Comparison of ENCODE assay signal across 8 mouse cellular contexts in the genomic region with DNA sequence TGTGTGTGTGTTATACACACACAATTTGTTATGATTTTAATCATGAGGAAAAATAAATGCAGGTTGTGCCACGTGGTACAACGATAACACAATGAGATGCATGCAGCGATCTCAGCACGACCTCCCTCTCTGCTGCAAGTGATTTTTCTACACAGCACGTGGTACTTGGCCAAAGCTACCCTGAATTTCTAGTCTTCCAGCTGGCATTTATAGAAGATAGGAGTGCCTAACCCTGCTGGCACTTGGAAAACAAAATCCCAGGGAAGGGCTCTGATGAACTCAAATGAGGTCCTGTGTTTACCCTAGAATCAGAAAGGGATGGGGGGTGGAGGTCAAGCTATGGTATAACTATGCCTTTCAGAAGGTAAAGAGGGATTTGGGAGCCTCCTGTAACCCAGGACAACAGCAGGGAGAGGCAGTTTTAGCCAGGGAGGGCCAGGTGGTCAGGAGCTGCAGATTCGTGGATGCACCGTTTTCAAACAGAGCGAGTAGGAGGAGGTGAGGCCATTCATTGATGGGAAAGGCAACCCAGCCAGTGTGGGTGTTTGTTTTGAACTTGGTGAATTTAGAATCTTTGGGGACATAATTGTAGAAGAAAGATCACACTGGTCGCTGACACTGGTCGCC. TPM values are rescaled to one million over a fixed set of nuclear protein-coding genes. Genes with fewer than 3 reads are reported as not detected.
DNase-seq lines count a peak whose midpoint lies in the region; ATAC-seq lines count a peak whose summit lies in the region.

No protein-coding gene starts in this region.

- H3K36me3 ChIP-seq in kidney, embryonic 16.5 days (ENCODE audit: insufficient read depth, low read length): no peaks in the 10 kb centered on the region
- H3K36me3 ChIP-seq in hindbrain, embryonic 16.5 days (ENCODE audit: control insufficient read depth, insufficient read depth, low read length): no peaks in the 10 kb centered on the region
- no peaks in the 10 kb centered on the region for H3K36me3 ChIP-seq in midbrain, embryonic 14.5 days (ENCODE audit: control insufficient read depth, insufficient read depth, low read length)
- H3K36me3 ChIP-seq in forebrain, embryonic 12.5 days (replicated peaks): no peaks in the 10 kb centered on the region

- H3K27me3 ChIP-seq in kidney, embryonic 16.5 days (ENCODE audit: insufficient read depth, low read length): 0 out of 2 replicates have a peak, but pooled peaks cover 4% of the 10 kb centered on the region
- no peaks in the 10 kb centered on the region for H3K27me3 ChIP-seq in hindbrain, embryonic 16.5 days (replicated peaks; ENCODE audit: control insufficient read depth, insufficient read depth, low read length)
- H3K27me3 ChIP-seq in midbrain, embryonic 14.5 days (ENCODE audit: control insufficient read depth, insufficient read depth, low read length): no peaks in the 10 kb centered on the region
- no peaks in the 10 kb centered on the region for H3K27me3 ChIP-seq in forebrain, embryonic 12.5 days

- H3K4me2 ChIP-seq in kidney, embryonic 16.5 days (replicated peaks; ENCODE audit: low read depth, low read length): peak overlapping the region; percentile 52
- no peak overlapping the region; the same call in 1 of the 2 replicates for H3K4me2 ChIP-seq in hindbrain, embryonic 16.5 days (ENCODE audit: low read length)
- peak overlapping the region; percentile 3; the same call in 1 of the 2 replicates for H3K4me2 ChIP-seq in midbrain, embryonic 14.5 days (ENCODE audit: low read length)
- H3K4me2 ChIP-seq in forebrain, embryonic 12.5 days: no peak overlapping the region

- H3K9me3 ChIP-seq in kidney, embryonic 16.5 days (ENCODE audit: low read length): no peaks in the 10 kb centered on the region
- H3K9me3 ChIP-seq in hindbrain, embryonic 16.5 days (ENCODE audit: control insufficient read depth, low read length): no peaks in the 10 kb centered on the region
- H3K9me3 ChIP-seq in midbrain, embryonic 14.5 days (ENCODE audit: control insufficient read depth, low read length): no peaks in the 10 kb centered on the region
- H3K9me3 ChIP-seq in forebrain, embryonic 12.5 days: no peaks in the 10 kb centered on the region

- peak overlapping the region; percentile 56; the same call in 1 of the 2 replicates for H3K9ac ChIP-seq in kidney, embryonic 16.5 days (replicated peaks; ENCODE audit: low read length)
- H3K9ac ChIP-seq in hindbrain, embryonic 16.5 days (ENCODE audit: low read depth, low read length): no peak overlapping the region
- no peak overlapping the region for H3K9ac ChIP-seq in midbrain, embryonic 14.5 days (replicated peaks; ENCODE audit: low read length)
- H3K9ac ChIP-seq in forebrain, embryonic 12.5 days: no peak overlapping the region

- H3K4me3 ChIP-seq in kidney, embryonic 16.5 days (ENCODE audit: low read length): peak overlapping the region; percentile 17; the same call in 1 of the 2 replicates
- no peak overlapping the region for H3K4me3 ChIP-seq in hindbrain, embryonic 16.5 days (ENCODE audit: low read length)
- no peak overlapping the region for H3K4me3 ChIP-seq in midbrain, embryonic 14.5 days (replicated peaks; ENCODE audit: low read depth, low read length)
- H3K4me3 ChIP-seq in forebrain, embryonic 12.5 days (replicated peaks): no peak overlapping the region

- DNase-seq in kidney, adult 9 months: no peak
- peak; percentile 74 for DNase-seq in cerebellum, adult 9-10 months
- no peak for DNase-seq in midbrain, embryonic 14.5 days
- no peak for DNase-seq in frontal cortex, adult 2 months (ENCODE audit: extremely low spot score in 1 of 2, low spot score in 1 of 2)
- no peak for DNase-seq in thymus, postnatal 25 days

- ATAC-seq in kidney, embryonic 16.5 days (ENCODE audit: low FRiP score, low TSS enrichment): no peak
- no peak for ATAC-seq in hindbrain, embryonic 16.5 days
- ATAC-seq in midbrain, embryonic 14.5 days (ENCODE audit: low FRiP score, low TSS enrichment): no peak
- ATAC-seq in forebrain, embryonic 12.5 days (ENCODE audit: low FRiP score): no peak

- 59% methylated on average over 10 of the region's 10 CpGs for WGBS in kidney, embryonic 16.5 days
- WGBS in hindbrain, embryonic 16.5 days: 47% methylated on average over 10 of the region's 10 CpGs
- 70% methylated on average over 10 of the region's 10 CpGs for WGBS in midbrain, embryonic 14.5 days
- WGBS in forebrain, embryonic 12.5 days: 70% methylated on average over 10 of the region's 10 CpGs

- H3K4me1 ChIP-seq in kidney, embryonic 16.5 days (ENCODE audit: insufficient read depth, low read length): peaks cover 38% of the 10 kb centered on the region
- H3K4me1 ChIP-seq in hindbrain, embryonic 16.5 days (ENCODE audit: control insufficient read depth, insufficient read depth, low read depth, low read length): peaks cover 14% of the 10 kb centered on the region
- H3K4me1 ChIP-seq in midbrain, embryonic 14.5 days (ENCODE audit: control insufficient read depth, insufficient read depth, low read length): 0 out of 2 replicates have a peak, but pooled peaks cover 3% of the 10 kb centered on the region
- peaks cover 30% of the 10 kb centered on the region for H3K4me1 ChIP-seq in forebrain, embryonic 12.5 days

- H3K27ac ChIP-seq in kidney, embryonic 16.5 days (ENCODE audit: low read length): peak overlapping the region; percentile 86
- peak overlapping the region; percentile 74 for H3K27ac ChIP-seq in hindbrain, embryonic 16.5 days (ENCODE audit: low read depth, low read length)
- 0 out of 2 replicates have a peak overlapping the region, but pooled peaks have one; percentile 16 for H3K27ac ChIP-seq in midbrain, embryonic 14.5 days (replicated peaks; ENCODE audit: low read depth, low read length)
- no peak overlapping the region for H3K27ac ChIP-seq in forebrain, embryonic 12.5 days

RNA-seq across cellular contexts. Expression of gene Vcpkmt, which starts 46.1 kb away (rescaled TPM):
- 21.2 and 25.7 TPM in 2 replicates for polyA plus RNA-seq in kidney, embryonic 16.5 days (2015; fragmentation: Nextera tagmentation; extraction: Ambion mirVana)
- polyA plus RNA-seq in hindbrain, embryonic 16.5 days (2015; fragmentation: Nextera tagmentation; extraction: Ambion mirVana): 25.5 and 30.6 TPM in 2 replicates
- 19.8 and 22.1 TPM in 2 replicates for polyA plus RNA-seq in midbrain, embryonic 14.5 days (2014; fragmentation: Nextera tagmentation; extraction: Ambion mirVana)
- 23.7 and 26.8 TPM in 2 replicates for polyA plus RNA-seq in frontal cortex, adult 2 months (2012; rRNA removed)
- 24.1 and 29.1 TPM in 2 replicates for polyA plus RNA-seq in forebrain, embryonic 12.5 days (2016; fragmentation: Nextera tagmentation; extraction: Ambion mirVana)

Comparison
In these comparisons a context has a peak if more than half of its experiments do, and no peak if none do; other contexts are left out.
1. H3K4me2 ChIP-seq: peak in kidney, embryonic 16.5 days (single experiment) and midbrain, embryonic 14.5 days (single experiment); none in hindbrain, embryonic 16.5 days (single experiment) and forebrain, embryonic 12.5 days (single experiment).